Mouse (Mus musculus) lung, adult 2 months (tissue): ENCODE results near the gene Rps6kc1.

Experiments
- CTCF ChIP-seq: fragments of 200-500 bp; IDR thresholded peaks from 2 replicates; pipeline ENCODE4 v1.5.1; 2011; ENCODE audit warnings: mild to moderate bottlenecking, low read length, control low read depth; ENCODE audit not compliant: insufficient read depth
- POLR2A ChIP-seq: fragments of 200-500 bp; IDR thresholded peaks from 2 replicates; pipeline ENCODE4 v1.6.1; 2011; ENCODE audit warnings: low read depth, mild to moderate bottlenecking, control low read depth, low read length, borderline replicate concordance; ENCODE audit errors: extremely low read depth

GRCm38 (mm10) chr1:190728111-190728651, 183.4 kb downstream of the Rps6kc1 start:
- TF ChIP-seq POLR2A (no peak), CTCF (no peak)
